In the genomic region with DNA sequence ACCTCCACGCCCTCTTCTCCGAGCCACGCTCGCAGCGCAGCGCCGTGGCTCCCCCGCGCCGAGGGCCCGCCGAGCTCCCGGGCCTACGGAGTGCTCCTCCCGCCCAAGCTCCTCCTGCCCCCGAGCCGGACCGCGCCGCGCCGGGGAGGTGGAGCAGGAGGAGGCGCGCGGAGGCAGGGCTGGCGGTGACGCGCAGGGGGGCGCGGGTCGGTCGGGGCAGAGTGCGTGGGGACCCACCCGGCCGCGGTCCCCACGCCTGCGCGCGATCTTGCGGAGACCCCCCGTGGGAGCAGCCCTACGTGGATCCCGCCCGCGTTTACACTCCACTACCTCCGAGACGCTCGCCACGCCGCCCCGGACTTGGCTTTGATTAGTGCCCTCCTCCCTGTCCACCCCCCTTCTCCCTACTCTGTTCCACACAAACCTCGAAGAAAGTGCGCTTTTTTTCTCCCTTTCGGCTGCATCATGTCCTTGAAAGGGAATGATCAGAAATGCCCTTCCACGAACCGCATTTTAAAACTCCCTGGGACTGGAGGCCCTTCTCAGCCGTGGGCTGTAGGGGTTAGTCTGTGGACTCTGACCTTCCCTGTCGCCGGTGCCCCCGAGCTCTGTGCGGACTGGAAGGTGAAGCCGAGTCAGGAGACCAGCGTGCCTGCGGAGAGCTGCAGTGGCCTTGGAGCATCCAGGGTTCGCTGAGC, we compare ENCODE assay signal across 8 mouse cellular contexts. TPM values are rescaled to one million over a fixed set of nuclear protein-coding genes. Genes with fewer than 3 reads are reported as not detected.
DNase-seq lines count a peak whose midpoint lies in the region; ATAC-seq lines count a peak whose summit lies in the region.

A gene (minus strand): TSS at position 623 of the 698 bp plus-strand sequence.

- H3K36me3 ChIP-seq in intestine, embryonic 16.5 days (ENCODE audit: control insufficient read depth, insufficient read depth, low read length), result no peaks in the 10 kb centered on the region

- peak within 1 kb of the TSS; percentile 66 for H3K4me3 ChIP-seq in intestine, embryonic 16.5 days (ENCODE audit: low read length)

- H3K27me3 ChIP-seq in intestine, embryonic 16.5 days (replicated peaks; ENCODE audit: control insufficient read depth, insufficient read depth, low read length), result no peaks in the 10 kb centered on the region

- no peaks in the 10 kb centered on the region for H3K9me3 ChIP-seq in intestine, embryonic 16.5 days (ENCODE audit: control insufficient read depth, low read length)

- peak within 1 kb of the TSS; percentile 45 for H3K27ac ChIP-seq in intestine, embryonic 16.5 days (ENCODE audit: low read length)

- H3K9ac ChIP-seq in intestine, embryonic 16.5 days (ENCODE audit: low read depth, low read length), result peak within 1 kb of the TSS; percentile 78

- peak within 1 kb of the TSS; percentile 79 for H3K4me2 ChIP-seq in intestine, embryonic 16.5 days (ENCODE audit: low read depth, low read length)

- under 1% methylated on average over 61 of the region's 66 CpGs for whole genome bisulfite sequencing in intestine, embryonic 16.5 days

- peak; percentile 96 for ATAC-seq in intestine, embryonic 16.5 days

- DNase-seq in layer of hippocampus, adult 11-12 months (ENCODE audit: low spot score), result peak; percentile 15
- DNase-seq in layer of hippocampus, adult 8-10 months (ENCODE audit: low spot score in 2 of 2), result no peak
- peak; percentile 73 for DNase-seq in embryo, embryonic 10.5 days (ENCODE audit: low spot score)
- DNase-seq in gastrocnemius, postnatal 4 days (ENCODE audit: low spot score in 2 of 2), result peak; percentile 26 to 57
- DNase-seq in liver, result peak; percentile 48
- DNase-seq in neural tube, embryonic 10.5 days (ENCODE audit: extremely low spot score, low spot score), result peak; percentile 65
- DNase-seq in urinary bladder, postnatal 14 days (ENCODE audit: low spot score), result peak; percentile 57

- no peaks in the 10 kb centered on the region for H3K4me1 ChIP-seq in intestine, embryonic 16.5 days (ENCODE audit: control insufficient read depth, insufficient read depth, low read length)

RNA-seq across cellular contexts. Expression of the gene that starts here (rescaled TPM):
- 1 to 10 TPM; 5.3 to 5.9 (median 5.5) TPM for total RNA-seq in layer of hippocampus, adult 8-10 months (2022)
- 1 to 10 TPM; 2.5 to 2.7 TPM for total RNA-seq in gastrocnemius, postnatal 4 days (2021)
- 9.1 and 9.2 TPM in 2 replicates for polyA plus RNA-seq in intestine, embryonic 16.5 days (2015; fragmentation: Nextera tagmentation; extraction: Ambion mirVana)

Comparison
In these comparisons a context has a peak if more than half of its experiments do, and no peak if none do; other contexts are left out.
1. DNase-seq: peak in layer of hippocampus, adult 11-12 months (single experiment), embryo, embryonic 10.5 days (single experiment), gastrocnemius, postnatal 4 days (2 of 2), liver (single experiment), neural tube, embryonic 10.5 days (single experiment) and urinary bladder, postnatal 14 days (single experiment); none in layer of hippocampus, adult 8-10 months (0 of 2).